Mouse (Mus musculus): ENCODE results near the gene Samt4. TPM values are rescaled to one million over a fixed set of nuclear protein-coding genes. Genes with fewer than 3 reads are reported as not detected.
"Not testable (repeated sequence)": the region's sequence is repeated elsewhere in the genome, so short reads cannot be mapped to it uniquely, and the experiment has no call there.

Samt4 gene
- polyA plus RNA-seq (2015; fragmentation: Nextera tagmentation; extraction: Ambion mirVana), result not detected in 2 replicates

- no peak within 1 kb of the TSS for H3K27ac ChIP-seq (ENCODE audit: low read depth)
- H3K9me3 ChIP-seq (ENCODE audit: low read length), result no peaks in the 10 kb centered on the region
- H3K36me3 ChIP-seq (replicated peaks; ENCODE audit: insufficient read depth, low read length), result no peaks in the 10 kb centered on the region
- TF ChIP-seq EP300 (IDR thresholded peaks at IDR 0.05; ENCODE audit: low read depth), result no peak
- TF ChIP-seq CTCF (IDR thresholded peaks at IDR 0.05; ENCODE audit: low read depth), result no peak
- H3K4me2 ChIP-seq (ENCODE audit: low read depth, low read length), result no peak within 1 kb of the TSS
- no peak for ATAC-seq
- H3K27me3 ChIP-seq (ENCODE audit: insufficient read depth, low read length), result no peaks in the 10 kb centered on the region
- no peaks in the 10 kb centered on the region for H3K4me1 ChIP-seq (ENCODE audit: insufficient read depth)
- no peak for DNase-seq
- no peak within 1 kb of the TSS for H3K9ac ChIP-seq (replicated peaks)
- no peak within 1 kb of the TSS for H3K4me3 ChIP-seq (ENCODE audit: low read depth, low read length)
Measured at GRCm38 (mm10) chrX:154481702-154482101, at the start of gene Samt4. TSS of gene Samt4 (plus strand) at chrX:154482002.

- H3K4me2 ChIP-seq (ENCODE audit: low read depth, low read length); H3K27ac ChIP-seq (ENCODE audit: low read depth); ATAC-seq; H3K36me3 ChIP-seq (replicated peaks; ENCODE audit: insufficient read depth, low read length); H3K4me1 ChIP-seq (ENCODE audit: insufficient read depth); H3K9me3 ChIP-seq (ENCODE audit: low read length); DNase-seq; H3K4me3 ChIP-seq (ENCODE audit: low read depth, low read length); H3K27me3 ChIP-seq (ENCODE audit: insufficient read depth, low read length); H3K9ac ChIP-seq (replicated peaks): not testable (repeated sequence)
Measured at GRCm38 (mm10) chrX:154443696-154444095, 38.1 kb upstream of the Samt4 start.

DNA sequence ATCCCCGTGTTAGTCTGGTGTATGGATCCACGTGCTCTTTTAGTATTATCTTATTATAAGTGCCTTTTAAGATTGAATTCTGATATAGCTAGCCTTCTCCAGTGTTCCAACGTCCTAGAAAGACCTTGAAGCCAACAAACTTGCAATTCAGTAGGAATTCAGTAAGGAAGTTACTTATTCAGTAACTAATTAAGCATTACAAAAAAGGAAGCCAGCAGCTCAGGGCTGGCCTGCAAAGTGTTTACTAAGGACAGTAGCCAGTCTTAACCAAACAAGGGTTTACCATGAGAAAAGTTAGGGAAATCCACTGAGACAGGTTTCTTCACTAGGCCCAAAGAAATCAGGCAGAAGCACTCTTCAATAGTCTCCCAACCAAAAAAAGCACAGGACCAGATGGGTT is 13.4 kb upstream of the Samt4 start:
- not testable (repeated sequence) for ATAC-seq; H3K27me3 ChIP-seq (ENCODE audit: insufficient read depth, low read length); H3K36me3 ChIP-seq (replicated peaks; ENCODE audit: insufficient read depth, low read length); H3K4me1 ChIP-seq (ENCODE audit: insufficient read depth); H3K27ac ChIP-seq (ENCODE audit: low read depth); H3K9me3 ChIP-seq (ENCODE audit: low read length); H3K4me2 ChIP-seq (ENCODE audit: low read depth, low read length); DNase-seq; H3K9ac ChIP-seq (replicated peaks); H3K4me3 ChIP-seq (ENCODE audit: low read depth, low read length)
- WGBS (ENCODE audit: insufficient replicate concordance), result 55% methylated on average over 3 of the region's 3 CpGs

Other genes with a start within 250 kb of the Samt4 start
- gene 4930524N10Rik, start 138.6 kb upstream of the Samt4 start, polyA plus RNA-seq (2015; fragmentation: Nextera tagmentation; extraction: Ambion mirVana), result not detected in 2 replicates
- not detected in 2 replicates for gene Samt2, start 97.4 kb downstream of the Samt4 start, polyA plus RNA-seq (2015; fragmentation: Nextera tagmentation; extraction: Ambion mirVana)

All from liver, postnatal 0 days (tissue).